Mouse (Mus musculus): ENCODE data around the gene Orai1.
A peak's percentile ranks its signal among the peaks of the same experiment; 100 is the strongest.
"Not testable (repeated sequence)": the region's sequence is repeated elsewhere in the genome, so short reads cannot be mapped to it uniquely, and the experiment has no call there.

Gene Orai1

GRCm38 (mm10) chr5:123035089-123035488 is 20.2 kb downstream of the Orai1 start:
- no peak for DNase-seq

- peak; percentile 92 to 95 for DNase-seq
Observed at GRCm38 (mm10) chr5:123035564-123035963, 20.7 kb downstream of the Orai1 start.

GRCm38 (mm10) chr5:123038115-123038514 is 23.2 kb downstream of the Orai1 start:
- no peak for DNase-seq

GRCm38 (mm10) chr5:123039120-123039752 is 24.4 kb downstream of the Orai1 start:
- DNase-seq: peak; percentile 83 to 89

- no peak for DNase-seq
Observed at GRCm38 (mm10) chr5:123040796-123041195, 25.9 kb downstream of the Orai1 start.

- peak in 1 of 2 experiments; percentile 57 for DNase-seq
Observed at GRCm38 (mm10) chr5:123043856-123044255, 29.0 kb downstream of the Orai1 start.

GRCm38 (mm10) chr5:123045561-123046295 is 30.9 kb downstream of the Orai1 start:
- DNase-seq: peak; percentile 68 to 79

GRCm38 (mm10) chr5:123046916-123047315 is 32.0 kb downstream of the Orai1 start, which contains the start of gene Morn3:
Gene Morn3, minus strand, starts transcription at chr5:123047016.
- DNase-seq: no peak

GRCm38 (mm10) chr5:123049271-123049670 is 34.4 kb downstream of the Orai1 start:
- no peak for DNase-seq

GRCm38 (mm10) chr5:123050918-123051317 is 36.0 kb downstream of the Orai1 start:
- DNase-seq: peak; percentile 63 to 81

- DNase-seq: no peak
Observed at GRCm38 (mm10) chr5:123051736-123052135, 36.9 kb downstream of the Orai1 start.

- peak; percentile 98 to 100 for DNase-seq
Observed at GRCm38 (mm10) chr5:123057366-123058250, 42.7 kb downstream of the Orai1 start.

GRCm38 (mm10) chr5:123058251-123059102 is 43.6 kb downstream of the Orai1 start:
- no peak for DNase-seq

- peak; percentile 68 to 77 for DNase-seq
Observed at GRCm38 (mm10) chr5:123059757-123060520, 45.1 kb downstream of the Orai1 start.

GRCm38 (mm10) chr5:123060706-123061401 is 46.0 kb downstream of the Orai1 start:
- DNase-seq: no peak

GRCm38 (mm10) chr5:123061402-123061749 is 46.5 kb downstream of the Orai1 start:
- not testable (repeated sequence) for DNase-seq

- no peak for DNase-seq
Observed at GRCm38 (mm10) chr5:123063141-123063540, 48.3 kb downstream of the Orai1 start.

GRCm38 (mm10) chr5:123064207-123064606 is 49.3 kb downstream of the Orai1 start:
- DNase-seq: peak; percentile 55 to 58

- DNase-seq: no peak
Observed at GRCm38 (mm10) chr5:123067395-123067995, 52.6 kb downstream of the Orai1 start.

- no peak for DNase-seq
Observed at GRCm38 (mm10) chr5:123068115-123068514, 53.2 kb downstream of the Orai1 start, which contains the start of gene Tmem120b. Gene Tmem120b, plus strand, starts transcription at chr5:123068415.

Measured in kidney, adult 8-10 months (tissue).